Mouse (Mus musculus): ENCODE results near the gene Primpol. TPM values are rescaled to one million over a fixed set of nuclear protein-coding genes. Genes with fewer than 3 reads are reported as not detected.
A peak's percentile ranks its signal among the peaks of the same experiment; 100 is the strongest.

Gene Primpol
- polyA plus RNA-seq, 1 experiment from 2014 or later: 14.9 TPM

DNA sequence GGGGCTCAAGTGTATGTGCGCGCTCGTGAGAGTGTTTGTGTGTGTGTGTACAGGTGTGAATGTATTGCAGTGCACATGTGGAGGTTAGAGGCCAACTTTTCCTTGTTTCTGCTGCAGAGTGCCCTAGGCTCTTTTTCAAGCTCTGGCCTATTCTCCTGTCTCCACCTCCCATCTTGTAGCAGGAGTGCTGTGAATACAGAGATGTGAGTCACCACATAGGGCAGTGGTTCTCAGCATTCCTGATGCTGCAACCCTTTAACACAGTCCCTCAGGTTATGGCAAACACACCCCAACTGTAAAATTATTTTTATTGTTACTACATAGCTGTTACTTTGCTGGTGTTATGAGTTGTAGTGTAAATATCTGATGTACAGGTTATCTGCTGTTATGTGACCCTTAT, 13.4 kb upstream of the Primpol start:
- Histone ChIP-seq H3K4me1 (replicated peaks; ENCODE audit: control insufficient read depth, insufficient read depth, low read length) (no peaks in the 10 kb centered on the region), H3K36me3 (ENCODE audit: control insufficient read depth, insufficient read depth, low read length) (peaks cover 10% of the 10 kb centered on the region; the same call in 1 of the 2 replicates), H3K4me2 (ENCODE audit: low read depth, low read length, severe bottlenecking) (no peak overlapping the region), H3K4me3 (ENCODE audit: low read depth, low read length) (no peak overlapping the region), H3K27me3 (ENCODE audit: control insufficient read depth, insufficient read depth, low read length) (no peaks in the 10 kb centered on the region), H3K9me3 (ENCODE audit: control insufficient read depth, low read length) (no peaks in the 10 kb centered on the region), H3K9ac (ENCODE audit: low read length) (no peak overlapping the region), H3K27ac (ENCODE audit: low read depth, low read length) (no peak overlapping the region)
- DNase-seq (ENCODE audit: low spot score) (no peak), ATAC-seq (replicated peaks; ENCODE audit: low FRiP score) (no peak)
- WGBS: 95% methylated on average over 3 of the region's 3 CpGs

DNA sequence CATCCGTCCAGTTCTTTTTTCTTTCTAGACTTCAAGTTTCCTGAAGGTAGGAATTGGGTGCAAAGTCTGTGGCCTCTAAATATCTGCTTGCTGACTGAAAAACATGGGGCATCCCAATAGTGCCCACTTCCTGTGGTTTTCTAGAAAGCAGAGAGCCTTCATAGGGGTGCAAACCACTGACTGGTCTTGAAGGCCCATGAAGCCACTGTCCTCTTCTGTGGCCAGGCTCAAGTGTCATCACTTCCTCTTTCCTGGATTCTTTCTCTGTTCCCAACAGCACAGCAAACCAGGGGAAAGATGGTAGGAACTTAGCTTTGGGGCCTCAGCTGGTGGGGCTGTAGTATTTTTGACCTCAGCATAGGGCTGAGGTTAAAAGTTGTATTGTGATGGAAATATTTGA, 11.6 kb upstream of the Primpol start:
- ATAC-seq (replicated peaks; ENCODE audit: low FRiP score) (no peak), DNase-seq (ENCODE audit: low spot score) (no peak)
- H3K9ac ChIP-seq (ENCODE audit: low read length): no peak overlapping the region
- H3K27ac ChIP-seq (ENCODE audit: low read depth, low read length): no peak overlapping the region
- no peak overlapping the region for H3K4me2 ChIP-seq (ENCODE audit: low read depth, low read length, severe bottlenecking)
- no peaks in the 10 kb centered on the region for H3K9me3 ChIP-seq (ENCODE audit: control insufficient read depth, low read length)
- no peaks in the 10 kb centered on the region for H3K27me3 ChIP-seq (ENCODE audit: control insufficient read depth, insufficient read depth, low read length)
- 97% methylated on average over 1 of the region's 1 CpGs for WGBS
- no peaks in the 10 kb centered on the region for H3K4me1 ChIP-seq (replicated peaks; ENCODE audit: control insufficient read depth, insufficient read depth, low read length)
- no peak overlapping the region for H3K4me3 ChIP-seq (ENCODE audit: low read depth, low read length)
- H3K36me3 ChIP-seq (ENCODE audit: control insufficient read depth, insufficient read depth, low read length): peaks cover 6% of the 10 kb centered on the region; the same call in 1 of the 2 replicates

DNA sequence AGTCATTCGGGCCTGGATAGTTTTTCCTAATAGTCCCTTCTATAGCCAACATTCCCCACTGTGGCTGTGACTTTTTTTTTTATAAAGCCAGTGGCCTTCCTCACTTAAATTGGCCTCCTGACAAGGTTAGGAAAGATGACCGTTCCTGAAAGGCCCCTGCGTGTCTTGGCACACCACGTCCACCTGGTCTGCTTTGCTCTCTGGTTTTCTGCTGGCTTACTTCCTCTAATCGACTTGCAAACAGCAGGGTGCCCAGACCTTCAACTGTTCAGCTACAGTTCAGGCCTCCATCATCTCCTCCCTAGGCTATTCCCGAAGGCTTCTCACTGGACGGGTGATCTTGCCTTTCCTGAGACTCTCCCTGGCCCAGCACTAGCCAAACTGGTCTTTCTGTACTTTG, 10.9 kb upstream of the Primpol start:
- 79% methylated on average over 7 of the region's 7 CpGs for WGBS
- H3K36me3 ChIP-seq (ENCODE audit: control insufficient read depth, insufficient read depth, low read length): peaks cover 5% of the 10 kb centered on the region; the same call in 1 of the 2 replicates
- ATAC-seq (replicated peaks; ENCODE audit: low FRiP score): no peak
- H3K9ac ChIP-seq (ENCODE audit: low read length): no peak overlapping the region
- no peaks in the 10 kb centered on the region for H3K4me1 ChIP-seq (replicated peaks; ENCODE audit: control insufficient read depth, insufficient read depth, low read length)
- H3K4me2 ChIP-seq (ENCODE audit: low read depth, low read length, severe bottlenecking): no peak overlapping the region
- no peaks in the 10 kb centered on the region for H3K9me3 ChIP-seq (ENCODE audit: control insufficient read depth, low read length)
- no peak for DNase-seq (ENCODE audit: low spot score)
- H3K27me3 ChIP-seq (ENCODE audit: control insufficient read depth, insufficient read depth, low read length): no peaks in the 10 kb centered on the region
- H3K27ac ChIP-seq (ENCODE audit: low read depth, low read length): no peak overlapping the region
- no peak overlapping the region for H3K4me3 ChIP-seq (ENCODE audit: low read depth, low read length)

DNA sequence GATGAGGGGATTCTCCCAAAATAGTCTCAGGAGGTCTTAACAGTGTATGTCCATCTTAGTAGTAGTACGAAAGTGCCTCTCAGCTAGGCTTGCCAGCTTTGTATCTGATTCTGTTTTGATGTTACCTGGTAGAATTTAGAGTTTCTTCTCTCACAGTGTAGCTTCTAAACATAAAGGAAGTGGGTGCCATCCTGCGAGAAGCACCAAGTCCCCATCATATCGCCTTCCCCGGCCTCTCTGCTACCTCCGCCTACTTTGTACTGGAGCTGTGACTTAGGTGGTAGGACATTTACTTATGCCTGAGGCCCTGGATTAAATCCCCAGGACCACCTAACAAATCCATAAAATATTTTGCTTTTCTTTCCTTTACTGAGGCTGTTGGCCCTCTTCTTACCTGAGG, 9.6 kb upstream of the Primpol start:
- Histone ChIP-seq H3K4me3 (ENCODE audit: low read depth, low read length) (no peak overlapping the region), H3K9ac (ENCODE audit: low read length) (no peak overlapping the region), H3K27me3 (ENCODE audit: control insufficient read depth, insufficient read depth, low read length) (no peaks in the 10 kb centered on the region), H3K9me3 (ENCODE audit: control insufficient read depth, low read length) (no peaks in the 10 kb centered on the region), H3K27ac (ENCODE audit: low read depth, low read length) (no peak overlapping the region), H3K36me3 (ENCODE audit: control insufficient read depth, insufficient read depth, low read length) (no peaks in the 10 kb centered on the region), H3K4me2 (ENCODE audit: low read depth, low read length, severe bottlenecking) (no peak overlapping the region), H3K4me1 (replicated peaks; ENCODE audit: control insufficient read depth, insufficient read depth, low read length) (no peaks in the 10 kb centered on the region)
- WGBS: 95% methylated on average over 5 of the region's 5 CpGs
- DNase-seq (ENCODE audit: low spot score) (no peak), ATAC-seq (replicated peaks; ENCODE audit: low FRiP score) (no peak)

DNA sequence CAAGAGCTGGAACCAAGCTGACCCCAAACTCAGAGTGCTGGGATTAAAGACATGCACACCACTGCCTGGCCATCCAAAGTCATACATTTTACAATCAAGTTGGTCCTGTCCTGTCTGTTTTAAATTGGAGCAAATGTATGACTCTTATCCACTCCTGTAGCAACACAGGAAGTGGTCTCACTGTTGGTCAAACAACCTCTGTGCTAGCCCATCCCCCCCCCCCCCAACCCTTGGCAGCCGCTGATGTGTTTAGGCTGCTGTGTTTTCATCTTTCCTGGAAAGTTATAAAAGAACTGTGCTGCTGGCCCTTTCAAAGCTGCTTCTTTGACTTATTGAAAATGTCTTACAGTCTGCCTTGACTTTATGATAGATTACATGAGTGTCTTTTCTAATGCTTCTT, 8.2 kb upstream of the Primpol start:
- Histone ChIP-seq H3K4me1 (replicated peaks; ENCODE audit: control insufficient read depth, insufficient read depth, low read length) (no peaks in the 10 kb centered on the region), H3K9ac (ENCODE audit: low read length) (no peak overlapping the region), H3K27me3 (ENCODE audit: control insufficient read depth, insufficient read depth, low read length) (no peaks in the 10 kb centered on the region), H3K4me2 (ENCODE audit: low read depth, low read length, severe bottlenecking) (no peak overlapping the region), H3K36me3 (ENCODE audit: control insufficient read depth, insufficient read depth, low read length) (no peaks in the 10 kb centered on the region), H3K4me3 (ENCODE audit: low read depth, low read length) (no peak overlapping the region), H3K9me3 (ENCODE audit: control insufficient read depth, low read length) (no peaks in the 10 kb centered on the region), H3K27ac (ENCODE audit: low read depth, low read length) (no peak overlapping the region)
- no peak for DNase-seq (ENCODE audit: low spot score)
- no peak for ATAC-seq (replicated peaks; ENCODE audit: low FRiP score)
- WGBS: 88% methylated on average over 1 of the region's 1 CpGs

DNA sequence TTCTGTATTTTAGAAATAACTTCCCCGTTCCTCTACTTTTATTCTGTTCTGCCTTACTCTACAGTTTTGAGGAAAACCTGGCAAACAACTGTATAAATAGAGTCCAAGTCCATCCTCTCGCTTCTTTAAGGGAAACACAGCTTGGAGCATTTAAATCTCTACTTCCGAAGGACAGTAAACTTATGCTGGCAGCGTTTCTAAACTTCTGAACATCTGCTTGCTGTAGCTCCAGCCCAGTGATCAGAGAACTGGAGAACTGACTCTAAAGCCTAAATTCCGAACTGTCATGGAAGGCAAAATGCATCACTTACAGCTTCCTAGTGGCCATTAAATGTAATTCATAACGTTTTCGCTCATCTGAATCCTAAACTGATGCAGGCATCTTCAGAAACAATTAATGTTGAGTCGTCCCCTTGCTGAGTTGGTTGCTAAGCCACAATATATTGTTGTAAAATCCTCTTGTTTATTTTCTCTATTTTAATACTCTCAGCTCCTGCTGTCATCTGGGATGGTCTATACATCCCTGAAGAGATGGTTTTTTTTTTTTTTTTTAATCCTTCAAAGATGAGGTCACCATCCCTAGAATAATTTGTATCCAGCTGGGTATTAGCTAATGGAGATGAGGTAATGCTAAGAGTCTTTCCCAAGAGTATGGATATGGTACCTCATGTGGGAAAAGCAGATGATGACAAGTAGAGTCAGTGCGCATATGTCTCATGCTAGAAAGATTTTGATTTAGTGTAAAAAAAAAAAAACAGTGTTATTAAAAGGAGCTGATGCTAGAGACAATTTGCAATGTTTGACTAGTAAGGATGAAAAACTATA, 5.6 kb upstream of the Primpol start:
- Histone ChIP-seq H3K27ac (ENCODE audit: low read depth, low read length) (no peak overlapping the region), H3K36me3 (ENCODE audit: control insufficient read depth, insufficient read depth, low read length) (no peaks in the 10 kb centered on the region), H3K27me3 (ENCODE audit: control insufficient read depth, insufficient read depth, low read length) (no peaks in the 10 kb centered on the region), H3K9ac (ENCODE audit: low read length) (no peak overlapping the region), H3K4me1 (replicated peaks; ENCODE audit: control insufficient read depth, insufficient read depth, low read length) (peaks cover 4% of the 10 kb centered on the region; the same call in 1 of the 2 replicates), H3K9me3 (ENCODE audit: control insufficient read depth, low read length) (no peaks in the 10 kb centered on the region), H3K4me2 (ENCODE audit: low read depth, low read length, severe bottlenecking) (no peak overlapping the region), H3K4me3 (ENCODE audit: low read depth, low read length) (no peak overlapping the region)
- no peak for DNase-seq (ENCODE audit: low spot score)
- no peak for ATAC-seq (replicated peaks; ENCODE audit: low FRiP score)
- WGBS: 87% methylated on average over 9 of the region's 9 CpGs

DNA sequence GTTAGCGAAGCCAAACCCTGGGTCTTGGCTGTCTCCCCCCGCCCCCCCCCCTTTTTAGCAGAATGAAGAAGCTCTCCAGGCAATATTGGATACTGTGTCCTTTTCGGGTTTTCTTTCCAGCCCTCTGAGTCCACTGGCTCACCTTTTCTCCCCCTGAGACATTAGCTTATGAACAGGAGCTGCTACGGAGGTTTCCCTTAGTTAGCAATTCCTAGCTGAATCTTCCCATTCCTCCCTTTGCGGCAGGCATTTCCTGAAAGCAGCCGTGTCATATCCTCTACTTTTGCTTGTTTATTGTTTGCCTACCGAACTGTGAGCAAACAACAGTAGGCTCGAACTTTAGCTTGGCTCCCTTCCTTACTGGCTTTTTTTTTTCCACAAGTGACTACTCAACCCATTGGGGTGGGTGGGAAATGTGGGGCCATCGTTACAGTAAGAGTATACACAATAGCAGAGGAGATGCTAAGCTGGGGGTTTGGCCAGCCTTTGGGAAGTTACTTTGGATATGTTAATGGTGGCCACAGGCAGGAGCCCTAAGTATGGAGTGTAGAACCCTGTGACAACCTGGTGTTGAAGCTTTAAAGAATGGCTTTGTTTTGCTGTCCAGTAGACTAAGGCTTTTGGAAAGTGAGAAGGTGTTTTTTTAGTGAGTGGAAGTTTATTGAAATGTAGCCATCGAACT, 1.8 kb upstream of the Primpol start:
- H3K27ac ChIP-seq (ENCODE audit: low read depth, low read length): no peak overlapping the region
- ATAC-seq (replicated peaks; ENCODE audit: low FRiP score) (no peak), DNase-seq (ENCODE audit: low spot score) (no peak)
- no peaks in the 10 kb centered on the region for H3K9me3 ChIP-seq (ENCODE audit: control insufficient read depth, low read length)
- H3K4me2 ChIP-seq (ENCODE audit: low read depth, low read length, severe bottlenecking): peak overlapping the region; percentile 90
- H3K27me3 ChIP-seq (ENCODE audit: control insufficient read depth, insufficient read depth, low read length): no peaks in the 10 kb centered on the region
- peak overlapping the region; percentile 91 for H3K9ac ChIP-seq (ENCODE audit: low read length)
- no peaks in the 10 kb centered on the region for H3K36me3 ChIP-seq (ENCODE audit: control insufficient read depth, insufficient read depth, low read length)
- H3K4me3 ChIP-seq (ENCODE audit: low read depth, low read length): peak overlapping the region; percentile 85
- WGBS: 3% methylated on average over 10 of the region's 10 CpGs
- peaks cover 4% of the 10 kb centered on the region; the same call in 1 of the 2 replicates for H3K4me1 ChIP-seq (replicated peaks; ENCODE audit: control insufficient read depth, insufficient read depth, low read length)

DNA sequence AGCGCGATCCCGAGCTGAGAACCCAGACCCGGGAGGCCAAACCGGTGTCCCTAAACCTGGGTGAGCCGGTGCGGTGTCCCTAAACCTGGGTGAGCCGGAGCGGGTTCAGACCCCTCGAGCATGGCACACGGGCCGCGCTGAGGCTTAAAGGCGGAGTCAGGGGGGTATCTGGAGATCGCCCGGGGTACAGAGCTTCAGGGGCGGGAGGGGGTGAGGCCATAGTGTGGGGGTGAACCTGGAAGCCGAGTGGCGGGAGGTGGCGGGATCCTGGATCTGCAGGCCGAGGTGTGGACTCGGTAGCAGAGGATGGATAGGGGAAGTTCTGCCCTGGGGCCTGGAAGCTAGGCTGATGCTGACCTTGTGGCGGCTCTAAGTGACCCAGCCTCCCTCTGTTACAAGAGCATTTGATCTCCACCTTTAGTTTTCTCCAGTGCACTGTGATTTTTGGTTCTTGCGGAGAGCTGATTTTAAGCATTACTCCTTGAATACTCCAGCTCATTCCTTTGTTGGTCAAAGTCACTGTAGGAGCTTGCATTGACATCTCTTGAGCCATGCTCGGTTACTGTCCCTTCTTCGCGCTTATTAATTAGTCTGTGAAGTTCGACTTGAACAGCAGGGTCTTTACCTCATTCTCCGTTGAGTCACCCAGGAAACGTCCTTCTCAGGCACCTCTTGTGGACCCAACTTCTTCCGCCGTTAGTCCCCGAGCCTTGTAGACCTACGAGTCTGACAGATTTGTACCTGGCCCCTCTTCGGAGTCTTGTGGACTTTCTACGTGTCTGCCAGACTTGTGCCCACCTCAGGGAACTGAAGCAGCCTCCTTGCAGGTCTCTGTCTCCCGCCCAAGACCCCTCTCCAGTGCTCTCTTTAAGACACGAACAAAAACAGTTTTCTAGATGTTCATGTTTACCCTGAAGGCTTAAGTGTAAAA, 943 bp upstream of the Primpol start:
- Histone ChIP-seq H3K4me1 (replicated peaks; ENCODE audit: control insufficient read depth, insufficient read depth, low read length) (peaks cover 4% of the 10 kb centered on the region; the same call in 1 of the 2 replicates), H3K4me3 (ENCODE audit: low read depth, low read length) (peak overlapping the region; percentile 85), H3K9me3 (ENCODE audit: control insufficient read depth, low read length) (no peaks in the 10 kb centered on the region), H3K36me3 (ENCODE audit: control insufficient read depth, insufficient read depth, low read length) (no peaks in the 10 kb centered on the region), H3K9ac (ENCODE audit: low read length) (peak overlapping the region; percentile 91), H3K27ac (ENCODE audit: low read depth, low read length) (peak overlapping the region; percentile 86), H3K27me3 (ENCODE audit: control insufficient read depth, insufficient read depth, low read length) (no peaks in the 10 kb centered on the region), H3K4me2 (ENCODE audit: low read depth, low read length, severe bottlenecking) (peak overlapping the region; percentile 90)
- 0% methylated on average over 38 of the region's 38 CpGs for WGBS
- ATAC-seq (replicated peaks; ENCODE audit: low FRiP score) (no peak; the same call in none of the 2 replicates), DNase-seq (ENCODE audit: low spot score) (no peak)
